Comparison of ENCODE assay signal across 17 mouse cellular contexts in the genomic region with DNA sequence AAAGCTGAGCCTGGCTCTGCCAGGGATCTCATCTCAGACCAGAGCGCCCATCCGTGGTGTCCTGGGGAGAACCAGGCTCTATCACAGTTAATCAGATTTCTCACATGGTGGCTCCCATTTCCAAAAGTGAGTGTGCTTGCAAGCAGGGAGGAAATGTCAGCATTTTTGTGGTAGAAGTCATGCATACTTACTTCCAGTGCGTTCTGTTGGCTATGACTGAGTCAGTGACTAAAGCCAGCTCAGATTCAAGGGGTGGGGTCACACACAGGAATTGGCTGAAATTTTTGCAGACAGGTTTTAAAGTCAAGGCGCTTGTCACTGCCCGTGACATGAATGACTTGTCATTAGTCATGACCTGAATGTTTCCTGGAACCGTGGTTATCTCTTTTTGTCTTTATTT. TPM values are rescaled to one million over a fixed set of nuclear protein-coding genes. Genes with fewer than 3 reads are reported as not detected.
A peak's percentile ranks its signal among the peaks of the same experiment; 100 is the strongest.
DNase-seq lines count a peak whose midpoint lies in the region; ATAC-seq and TF ChIP-seq lines count a peak whose summit lies in the region.
"Had no signal": no experiment of that assay in that cellular context is flagged by ENCODE, and none has a peak within 500 bp of the region (broad histone marks: within the 10 kb centered on the region; RNA-seq: fewer than 3 reads in every experiment).

No protein-coding gene starts in this region.

- H3K4me1 ChIP-seq in heart, embryonic 12.5 days (replicated peaks) = no peaks in the 10 kb centered on the region
- H3K4me1 ChIP-seq: heart, embryonic 15.5 days had no signal

- no peak overlapping the region for H3K4me3 ChIP-seq in heart, embryonic 12.5 days
- H3K4me3 ChIP-seq: heart, embryonic 15.5 days; hindbrain, embryonic 10.5 days; limb, embryonic 15.5 days; neural tube, embryonic 12.5 days had no signal

- in situ Hi-C loops in Patski (cut with MboI; ENCODE audit: low pct_unique_long_range_greater_than_20kb) = loop anchor here (5.0 kb wide), 1 partner anchor 40 kb away; no protein-coding TSS in a partner anchor

- H3K9me3 ChIP-seq in heart, embryonic 12.5 days (replicated peaks) = no peaks in the 10 kb centered on the region
- H3K9me3 ChIP-seq: heart, embryonic 15.5 days; hindbrain, embryonic 10.5 days; limb, embryonic 15.5 days; neural tube, embryonic 12.5 days had no signal

- H3K27ac ChIP-seq in heart, embryonic 12.5 days (ENCODE audit: poor library complexity, severe bottlenecking) = no peak overlapping the region
- H3K27ac ChIP-seq: heart, embryonic 15.5 days; hindbrain, embryonic 10.5 days; limb, embryonic 15.5 days; neural tube, embryonic 12.5 days had no signal

- ATAC-seq in heart, embryonic 12.5 days (ENCODE audit: insufficient number of reproducible peaks, low FRiP score) = no peak
- peak; percentile 96 for ATAC-seq in Patski

- H3K9ac ChIP-seq in heart, embryonic 12.5 days = no peak overlapping the region
- H3K9ac ChIP-seq: heart, embryonic 15.5 days; limb, embryonic 15.5 days; neural tube, embryonic 12.5 days had no signal

- 44% methylated on average over 6 of the region's 6 CpGs for WGBS in heart, embryonic 12.5 days

- H3K27me3 ChIP-seq in heart, embryonic 12.5 days (replicated peaks) = no peaks in the 10 kb centered on the region
- H3K27me3 ChIP-seq in Patski = no peaks in the 10 kb centered on the region
- H3K27me3 ChIP-seq: heart, embryonic 15.5 days; limb, embryonic 15.5 days; neural tube, embryonic 12.5 days had no signal

- CTCF ChIA-PET in Patski (lab: Charles Lee) = interaction anchor here (0.7 to 1.4 kb wide), 4 partner anchors 11 to 120 kb away, joined by 3 to 5 read pairs (median 4); a partner anchor contains a TSS

- intact Hi-C loops in heart, postnatal 10 days (cut with DNase I) = no loop called here

- H3K4me2 ChIP-seq in heart, embryonic 12.5 days = no peak overlapping the region
- H3K4me2 ChIP-seq: heart, embryonic 15.5 days; limb, embryonic 15.5 days; neural tube, embryonic 12.5 days had no signal

- no peaks in the 10 kb centered on the region for H3K36me3 ChIP-seq in heart, embryonic 12.5 days
- H3K36me3 ChIP-seq: heart, embryonic 15.5 days; hindbrain, embryonic 10.5 days; limb, embryonic 15.5 days; neural tube, embryonic 12.5 days had no signal

- POLR2A ChIA-PET in Patski (lab: Charles Lee) = no interaction called here

- peak; percentile 45 for TF ChIP-seq CTCF in Patski (IDR thresholded peaks at IDR 0.05)

- DNase-seq in adrenal gland, adult (ENCODE audit: inconsistent age in 2 of 2, low spot score in 1 of 2) = peak; percentile 76 to 89
- no peak for DNase-seq in adrenal gland, postnatal 25 days
- DNase-seq in heart, postnatal 10 days = peak; percentile 4 to 18
- DNase-seq in Patski (ENCODE audit: low read depth, low spot score) = peak; percentile 77
- peak; percentile 72 for DNase-seq in fibroblast of lung, adult 2 months (ENCODE audit: low read depth)
- no peak for DNase-seq in left cerebral cortex, adult 9 months (ENCODE audit: low spot score in 2 of 2)
- DNase-seq in kidney, postnatal 36 days = no peak
- DNase-seq: cerebellum, postnatal 10 days; kidney, adult 2 months; kidney, postnatal 4 days; lung, postnatal 10 days; thymus, adult 18-20 months had no signal

RNA-seq across cellular contexts. Expression of a gene that starts 10.5 kb away (rescaled TPM):
- 22.2 and 37.2 TPM in 2 replicates for total RNA-seq in adrenal gland, postnatal 25 days (2021)
- 10 to 100 TPM; 13.2 to 13.5 TPM for total RNA-seq in heart, postnatal 10 days (2021)
- 7.8 and 8.9 TPM in 2 replicates for polyA plus RNA-seq in heart, embryonic 12.5 days (2016; fragmentation: Nextera tagmentation; extraction: Ambion mirVana)
- polyA plus RNA-seq in Patski (2021) = 26.7 TPM

Comparison
In these comparisons a context has a peak if more than half of its experiments do, and no peak if none do; other contexts are left out.
1. DNase-seq: peak in adrenal gland, adult (2 of 2), heart, postnatal 10 days (2 of 2), Patski (single experiment) and fibroblast of lung, adult 2 months (single experiment); none in adrenal gland, postnatal 25 days (single experiment), left cerebral cortex, adult 9 months (0 of 2) and kidney, postnatal 36 days (0 of 2).